ENCODE assay signal across 24 mouse cellular contexts in the genomic region with DNA sequence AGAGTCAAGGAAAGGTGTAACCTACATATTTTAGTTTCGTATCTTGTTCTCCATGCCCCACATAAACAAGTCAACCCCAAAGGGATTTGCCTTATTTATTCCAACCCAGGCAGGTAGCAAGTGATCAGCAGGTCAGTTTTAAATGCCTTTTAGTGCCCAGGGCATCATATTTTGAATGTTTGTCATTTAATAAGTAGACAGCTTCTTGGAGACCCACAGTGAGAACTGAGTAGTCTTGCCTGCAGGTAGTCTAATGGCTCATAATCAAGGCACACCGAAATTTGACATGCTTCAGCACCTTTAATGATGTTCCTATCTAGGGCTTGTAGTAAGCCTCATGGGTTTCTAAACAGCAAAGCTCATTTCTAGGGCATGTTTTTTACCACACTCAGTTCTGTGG.
"Had no signal": no experiment of that assay in that cellular context is flagged by ENCODE, and none has a peak within 500 bp of the region (broad histone marks: within the 10 kb centered on the region; RNA-seq: fewer than 3 reads in every experiment).

No protein-coding gene starts in this region.

- H3K27ac ChIP-seq: gastrocnemius, adult 2 months; heart, embryonic 10.5 days; hindbrain, embryonic 10.5 days; hindbrain, embryonic 12.5 days; hindbrain, embryonic 14.5 days; intestine, embryonic 15.5 days; layer of hippocampus, adult 2 months; left cerebral cortex, adult 2 months; limb, embryonic 10.5 days; limb, embryonic 12.5 days; liver, embryonic 13.5 days; liver, embryonic 15.5 days had no signal

- DNase-seq: gastrocnemius, adult 2 months; gastrocnemius, postnatal 10 days; gastrocnemius, postnatal 25 days; heart, adult 18-20 months; heart, postnatal 10 days; heart, postnatal 4 days; kidney, postnatal 10 days; liver; liver, embryonic 13.5 days had no signal

- H3K27me3 ChIP-seq: heart, embryonic 12.5 days; hindbrain, embryonic 12.5 days; intestine, embryonic 15.5 days; limb, embryonic 12.5 days; liver, embryonic 13.5 days; liver, embryonic 15.5 days had no signal

- ATAC-seq: hindbrain, embryonic 16.5 days; inflammation-experienced regulatory T-cells, adult 6 months; intestine, embryonic 15.5 days; intestine, postnatal 0 days had no signal

- H3K9ac ChIP-seq: heart, embryonic 12.5 days; hindbrain, embryonic 12.5 days; hindbrain, embryonic 14.5 days; intestine, embryonic 15.5 days; limb, embryonic 12.5 days; liver, embryonic 13.5 days; liver, embryonic 15.5 days had no signal

- H3K4me1 ChIP-seq: hindbrain, embryonic 10.5 days; hindbrain, embryonic 12.5 days; intestine, embryonic 15.5 days; liver, embryonic 13.5 days; liver, embryonic 15.5 days had no signal

- H3K36me3 ChIP-seq: heart, embryonic 10.5 days; heart, embryonic 12.5 days; hindbrain, embryonic 10.5 days; hindbrain, embryonic 12.5 days; intestine, embryonic 15.5 days; limb, embryonic 10.5 days; limb, embryonic 12.5 days; liver, embryonic 13.5 days; liver, embryonic 15.5 days had no signal

- H3K9me3 ChIP-seq: heart, embryonic 10.5 days; heart, embryonic 12.5 days; hindbrain, embryonic 10.5 days; hindbrain, embryonic 12.5 days; intestine, embryonic 15.5 days; limb, embryonic 10.5 days; limb, embryonic 12.5 days; liver, embryonic 13.5 days; liver, embryonic 15.5 days had no signal

- H3K4me2 ChIP-seq: heart, embryonic 12.5 days; hindbrain, embryonic 12.5 days; hindbrain, embryonic 14.5 days; intestine, embryonic 15.5 days; limb, embryonic 12.5 days; liver, embryonic 11.5 days; liver, embryonic 13.5 days; liver, embryonic 15.5 days had no signal

- H3K4me3 ChIP-seq: gastrocnemius, adult 2 months; heart, embryonic 10.5 days; heart, embryonic 12.5 days; hindbrain, embryonic 10.5 days; hindbrain, embryonic 12.5 days; intestine, embryonic 15.5 days; layer of hippocampus, adult 2 months; left cerebral cortex, adult 2 months; limb, embryonic 10.5 days; limb, embryonic 12.5 days; liver, embryonic 13.5 days; liver, embryonic 15.5 days had no signal
